30 mouse cellular contexts compared by ENCODE assay signal in genomic region chr5:96931576-96932152, GRCm38 (mm10).
DNase-seq lines count a peak whose midpoint lies in the region; ATAC-seq lines count a peak whose summit lies in the region.
"Had no signal": no experiment of that assay in that cellular context is flagged by ENCODE, and none has a peak within 500 bp of the region (broad histone marks: within the 10 kb centered on the region; RNA-seq: fewer than 3 reads in every experiment).

No protein-coding gene starts in this region.

- 59% methylated on average over 4 of the region's 4 CpGs for WGBS in midbrain, embryonic 11.5 days
- 63% methylated on average over 4 of the region's 4 CpGs for WGBS in midbrain, embryonic 15.5 days
- 50% methylated on average over 4 of the region's 4 CpGs for WGBS in liver, embryonic 13.5 days (ENCODE audit: insufficient replicate concordance)

- H3K9ac ChIP-seq in midbrain, embryonic 11.5 days (ENCODE audit: low read length): no peak overlapping the region
- no peak overlapping the region for H3K9ac ChIP-seq in midbrain, embryonic 15.5 days
- H3K9ac ChIP-seq in liver, embryonic 13.5 days: peak overlapping the region; percentile 7; the same call in 1 of the 2 replicates
- H3K9ac ChIP-seq: embryonic facial prominence, embryonic 13.5 days; forebrain, embryonic 13.5 days; hindbrain, embryonic 12.5 days; intestine, embryonic 15.5 days; limb, embryonic 15.5 days; lung, embryonic 14.5 days; neural tube, embryonic 15.5 days; stomach, embryonic 15.5 days had no signal

- H3K4me2 ChIP-seq in midbrain, embryonic 11.5 days: no peak overlapping the region
- no peak overlapping the region for H3K4me2 ChIP-seq in midbrain, embryonic 15.5 days
- H3K4me2 ChIP-seq in liver, embryonic 13.5 days: no peak overlapping the region
- H3K4me2 ChIP-seq: embryonic facial prominence, embryonic 13.5 days; forebrain, embryonic 13.5 days; hindbrain, embryonic 12.5 days; intestine, embryonic 15.5 days; limb, embryonic 15.5 days; lung, embryonic 14.5 days; neural tube, embryonic 15.5 days; stomach, embryonic 15.5 days had no signal

- intact Hi-C loops in heart, postnatal 36 days (cut with DNase I): no loop called here

- no peak overlapping the region for H3K4me3 ChIP-seq in midbrain, embryonic 11.5 days (ENCODE audit: low read depth, low read length)
- H3K4me3 ChIP-seq in midbrain, embryonic 15.5 days: no peak overlapping the region
- no peak overlapping the region for H3K4me3 ChIP-seq in liver, embryonic 13.5 days (replicated peaks)
- H3K4me3 ChIP-seq: embryonic facial prominence, embryonic 13.5 days; forebrain, embryonic 13.5 days; hindbrain, embryonic 12.5 days; intestine, embryonic 15.5 days; limb, embryonic 10.5 days; limb, embryonic 15.5 days; megakaryocyte, embryonic 14.5 days; neural tube, embryonic 15.5 days; stomach, embryonic 15.5 days had no signal

- DNase-seq in heart, adult 11 months: peak; percentile 57
- DNase-seq in heart, postnatal 36 days: no peak
- DNase-seq in midbrain, embryonic 11.5 days (ENCODE audit: low spot score, missing footprints): peak; percentile 21
- DNase-seq in liver, embryonic 13.5 days: no peak
- DNase-seq in adrenal gland, adult 18-20 months (ENCODE audit: low spot score in 2 of 2): no peak
- no peak for DNase-seq in gastrocnemius, adult 8-10 months (ENCODE audit: low spot score in 2 of 2)
- DNase-seq in layer of hippocampus, adult 11-12 months (ENCODE audit: low spot score): no peak
- DNase-seq: adrenal gland, postnatal 25 days; cerebellum, adult 18-20 months; cerebellum, postnatal 10 days; gastrocnemius, postnatal 25 days; kidney, adult 2 months; kidney, postnatal 36 days; layer of hippocampus, postnatal 36 days; lung, embryonic 14.5 days; lung, postnatal 36 days; midbrain, embryonic 14.5 days; right cerebral cortex, postnatal 25 days had no signal

- H3K36me3 ChIP-seq in midbrain, embryonic 11.5 days (ENCODE audit: control insufficient read depth, insufficient read depth, low read length): no peaks in the 10 kb centered on the region
- no peaks in the 10 kb centered on the region for H3K36me3 ChIP-seq in midbrain, embryonic 15.5 days (replicated peaks)
- no peaks in the 10 kb centered on the region for H3K36me3 ChIP-seq in liver, embryonic 13.5 days
- H3K36me3 ChIP-seq: embryonic facial prominence, embryonic 13.5 days; hindbrain, embryonic 12.5 days; intestine, embryonic 15.5 days; limb, embryonic 10.5 days; limb, embryonic 15.5 days; neural tube, embryonic 15.5 days; stomach, embryonic 15.5 days had no signal

- ATAC-seq in midbrain, embryonic 11.5 days (ENCODE audit: low FRiP score): no peak
- no peak for ATAC-seq in midbrain, embryonic 15.5 days (replicated peaks)
- ATAC-seq in liver, embryonic 13.5 days (ENCODE audit: low read depth): peak; percentile 55
- ATAC-seq: forebrain, embryonic 13.5 days; hindbrain, postnatal 0 days; intestine, embryonic 15.5 days had no signal

- H3K27me3 ChIP-seq in midbrain, embryonic 11.5 days (ENCODE audit: control insufficient read depth, insufficient read depth, low read length): no peaks in the 10 kb centered on the region
- no peaks in the 10 kb centered on the region for H3K27me3 ChIP-seq in midbrain, embryonic 15.5 days (replicated peaks)
- H3K27me3 ChIP-seq in liver, embryonic 13.5 days: no peaks in the 10 kb centered on the region
- H3K27me3 ChIP-seq: embryonic facial prominence, embryonic 13.5 days; forebrain, embryonic 13.5 days; hindbrain, embryonic 12.5 days; intestine, embryonic 15.5 days; limb, embryonic 15.5 days; megakaryocyte, embryonic 14.5 days; neural tube, embryonic 15.5 days; stomach, embryonic 15.5 days had no signal

- H3K4me1 ChIP-seq in midbrain, embryonic 11.5 days (ENCODE audit: control insufficient read depth, insufficient read depth, low read length): no peaks in the 10 kb centered on the region
- no peaks in the 10 kb centered on the region for H3K4me1 ChIP-seq in midbrain, embryonic 15.5 days
- peaks cover 22% of the 10 kb centered on the region for H3K4me1 ChIP-seq in liver, embryonic 13.5 days (replicated peaks)
- H3K4me1 ChIP-seq: embryonic facial prominence, embryonic 13.5 days; forebrain, embryonic 13.5 days; hindbrain, embryonic 12.5 days; intestine, embryonic 15.5 days; limb, embryonic 10.5 days; limb, embryonic 15.5 days; neural tube, embryonic 15.5 days; stomach, embryonic 15.5 days had no signal

- H3K9me3 ChIP-seq in midbrain, embryonic 11.5 days (ENCODE audit: control insufficient read depth, low read length): no peaks in the 10 kb centered on the region
- H3K9me3 ChIP-seq in midbrain, embryonic 15.5 days: no peaks in the 10 kb centered on the region
- H3K9me3 ChIP-seq in liver, embryonic 13.5 days (replicated peaks): no peaks in the 10 kb centered on the region
- H3K9me3 ChIP-seq: embryonic facial prominence, embryonic 13.5 days; forebrain, embryonic 13.5 days; G1E; hindbrain, embryonic 12.5 days; intestine, embryonic 15.5 days; limb, embryonic 10.5 days; limb, embryonic 15.5 days; megakaryocyte, embryonic 14.5 days; neural tube, embryonic 15.5 days; stomach, embryonic 15.5 days had no signal

- H3K27ac ChIP-seq in midbrain, embryonic 11.5 days (ENCODE audit: low read depth, low read length): no peak overlapping the region
- no peak overlapping the region for H3K27ac ChIP-seq in midbrain, embryonic 15.5 days
- peak overlapping the region; percentile 14; the same call in 1 of the 2 replicates for H3K27ac ChIP-seq in liver, embryonic 13.5 days
- H3K27ac ChIP-seq: embryonic facial prominence, embryonic 13.5 days; forebrain, embryonic 13.5 days; hindbrain, embryonic 12.5 days; hindbrain, postnatal 0 days; intestine, embryonic 15.5 days; limb, embryonic 10.5 days; limb, embryonic 15.5 days; neural tube, embryonic 15.5 days; stomach, embryonic 15.5 days had no signal

Comparison
In these comparisons a context has a peak if more than half of its experiments do, and no peak if none do; other contexts are left out.
1. DNase-seq: peak in heart, adult 11 months (single experiment) and midbrain, embryonic 11.5 days (single experiment); none in heart, postnatal 36 days (0 of 2), liver, embryonic 13.5 days (single experiment), adrenal gland, adult 18-20 months (0 of 2), gastrocnemius, adult 8-10 months (0 of 2) and layer of hippocampus, adult 11-12 months (single experiment).